Mouse (Mus musculus) lung, adult 2 months (tissue): Measurements from ENCODE around the gene Hspbp1.

Experiments
- CTCF ChIP-seq: fragments of 200-500 bp; IDR thresholded peaks from 2 replicates; pipeline ENCODE4 v1.5.1; 2011; ENCODE audit warnings: mild to moderate bottlenecking, low read length, control low read depth; ENCODE audit not compliant: insufficient read depth
- POLR2A ChIP-seq: fragments of 200-500 bp; IDR thresholded peaks from 2 replicates; pipeline ENCODE4 v1.6.1; 2011; ENCODE audit warnings: low read depth, mild to moderate bottlenecking, control low read depth, low read length, borderline replicate concordance; ENCODE audit errors: extremely low read depth

DNA sequence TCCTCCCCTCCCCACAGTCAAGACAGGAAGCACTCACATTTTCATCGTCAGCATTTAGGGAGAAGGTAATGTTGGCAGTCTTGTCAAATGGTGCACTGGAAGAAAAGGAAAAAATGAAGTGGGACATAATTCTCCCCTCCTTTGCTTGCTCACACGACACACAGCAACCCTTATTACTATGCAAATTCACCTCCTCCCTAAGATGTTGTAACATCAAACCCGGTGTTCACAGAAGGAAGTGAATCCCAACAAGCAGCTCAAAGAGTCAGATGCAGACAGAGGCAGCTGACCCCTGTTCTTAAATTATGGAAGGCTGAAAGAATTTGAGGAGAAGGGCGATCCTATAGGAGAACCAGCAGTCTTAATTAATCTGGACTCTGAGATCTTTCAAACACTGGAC, 48.7 kb downstream of the Hspbp1 start:
- TF ChIP-seq CTCF (no peak), POLR2A (no peak)
